Mouse (Mus musculus): ENCODE data around the gene Mylk2.
A peak's percentile ranks its signal among the peaks of the same experiment; 100 is the strongest.

Mylk2 gene

DNA sequence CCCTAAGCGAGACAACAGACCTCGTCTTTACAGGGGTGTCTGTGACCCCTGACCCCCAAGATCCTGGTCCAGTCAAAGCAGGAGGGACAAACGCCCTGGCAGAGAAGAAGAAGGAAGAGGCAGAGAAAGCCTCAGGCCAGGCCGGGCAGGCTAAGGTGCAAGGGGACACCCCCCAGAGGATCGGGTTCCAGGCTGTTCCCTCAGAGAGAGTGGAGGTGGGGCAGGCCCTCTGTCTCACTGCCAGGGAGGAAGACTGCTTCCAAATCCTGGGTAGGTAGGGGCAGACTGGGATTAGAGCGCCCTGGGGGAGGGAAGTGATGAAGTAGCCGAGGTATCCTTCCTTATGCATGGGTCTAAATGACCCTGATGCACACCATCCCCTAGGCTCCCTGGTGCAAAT is 2.3 kb downstream of the Mylk2 start:
- DNase-seq (ENCODE audit: extremely low read depth, low read depth) = no peak

- DNase-seq (ENCODE audit: extremely low read depth, low read depth) = peak; percentile 62
Measured at GRCm38 (mm10) chr2:152914310-152915120, 3.4 kb downstream of the Mylk2 start.

- no peak for DNase-seq (ENCODE audit: extremely low read depth, low read depth)
Measured at GRCm38 (mm10) chr2:152915453-152915852, 4.3 kb downstream of the Mylk2 start.

GRCm38 (mm10) chr2:152916111-152916510 is 5.0 kb downstream of the Mylk2 start:
- no peak for DNase-seq (ENCODE audit: extremely low read depth, low read depth)

DNA sequence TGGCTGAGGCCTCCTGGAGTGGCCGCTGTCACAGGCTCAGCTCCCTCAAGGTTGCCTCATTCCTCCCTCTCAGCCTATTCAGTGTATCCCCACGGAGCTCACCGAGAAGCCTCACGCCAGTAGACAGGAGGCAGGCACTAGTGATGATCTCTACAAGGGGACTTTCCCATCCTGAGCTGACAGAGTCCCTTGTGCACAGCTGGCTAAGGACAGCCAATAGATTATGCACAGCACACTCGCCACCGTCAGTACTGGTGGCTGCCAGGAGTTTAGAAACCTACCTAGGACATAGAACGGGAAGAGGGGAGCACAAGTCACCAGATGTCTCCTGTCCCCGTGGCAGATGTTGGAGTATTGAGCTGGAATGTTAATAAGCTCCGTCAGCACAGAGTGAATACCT is 6.5 kb downstream of the Mylk2 start:
- no peak for DNase-seq (ENCODE audit: extremely low read depth, low read depth)

GRCm38 (mm10) chr2:152922376-152922775 is 11.2 kb downstream of the Mylk2 start:
- no peak for DNase-seq (ENCODE audit: extremely low read depth, low read depth)

DNA sequence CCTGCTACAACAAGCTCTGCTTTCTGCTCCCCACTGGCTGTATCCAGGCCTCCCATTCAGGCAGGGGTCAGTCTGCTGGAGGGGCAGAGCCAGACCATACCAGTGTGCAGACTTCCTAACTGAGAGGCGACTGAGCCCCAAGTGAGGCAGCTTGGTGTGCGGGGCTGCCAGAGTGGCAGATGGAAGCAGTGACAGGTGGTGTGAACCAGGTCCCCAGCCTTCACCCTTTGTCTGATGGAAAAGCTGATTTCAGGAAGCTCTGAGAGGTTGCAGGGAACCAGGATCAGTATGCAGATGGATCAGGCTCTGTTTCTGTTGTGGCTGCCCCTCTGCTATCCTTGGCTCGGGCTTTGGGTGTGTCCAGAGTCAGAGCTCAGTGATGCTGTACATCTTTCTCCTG is 12.5 kb downstream of the Mylk2 start:
- DNase-seq (ENCODE audit: extremely low read depth, low read depth) = no peak

GRCm38 (mm10) chr2:152924128-152924527 is 13.0 kb downstream of the Mylk2 start:
- DNase-seq (ENCODE audit: extremely low read depth, low read depth) = peak; percentile 6

DNA sequence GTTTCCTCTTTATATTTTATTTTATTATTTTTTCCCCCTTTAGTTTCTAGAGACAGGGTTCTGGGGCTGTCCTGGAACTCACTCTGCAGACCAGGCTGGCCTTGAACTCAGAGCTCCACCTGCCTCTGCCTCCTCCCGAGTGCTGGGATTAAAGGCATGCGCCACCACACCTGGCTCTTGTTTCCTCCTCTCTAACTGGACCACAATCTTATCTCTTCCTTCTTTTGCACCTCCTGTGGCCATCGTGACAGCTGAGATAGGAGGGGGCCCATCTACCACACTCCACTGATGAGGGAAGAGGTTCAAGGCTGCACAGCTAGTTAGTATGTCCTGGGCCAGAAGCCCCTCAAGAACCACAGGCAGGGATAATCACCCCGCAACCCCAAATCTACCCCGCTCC is 13.4 kb downstream of the Mylk2 start:
- DNase-seq (ENCODE audit: extremely low read depth, low read depth) = no peak

- no peak for DNase-seq (ENCODE audit: extremely low read depth, low read depth)
Measured at GRCm38 (mm10) chr2:152925189-152925872, 14.2 kb downstream of the Mylk2 start.

GRCm38 (mm10) chr2:152926896-152927295 is 15.7 kb downstream of the Mylk2 start:
- no peak for DNase-seq (ENCODE audit: extremely low read depth, low read depth)

DNA sequence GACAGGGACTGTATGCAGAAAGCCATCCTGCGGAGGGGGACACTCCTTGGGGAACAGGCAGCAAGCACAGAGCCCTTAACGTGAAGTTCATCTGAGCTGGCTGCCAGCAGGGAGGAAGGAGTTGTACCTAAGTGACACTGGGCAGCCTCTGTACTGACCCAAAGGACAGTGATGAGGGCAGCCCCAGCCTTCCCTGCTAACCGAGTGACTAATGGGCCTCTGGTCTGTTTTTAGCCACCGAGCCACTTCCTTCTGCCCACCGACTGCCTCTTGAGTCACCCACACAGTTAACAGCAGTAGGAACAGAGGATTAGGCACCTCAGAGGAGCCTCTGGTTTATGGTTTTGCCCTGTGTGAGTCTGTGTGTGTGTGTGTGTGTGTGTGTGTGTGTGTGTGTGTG is 16.2 kb downstream of the Mylk2 start:
- no peak for DNase-seq (ENCODE audit: extremely low read depth, low read depth)

DNA sequence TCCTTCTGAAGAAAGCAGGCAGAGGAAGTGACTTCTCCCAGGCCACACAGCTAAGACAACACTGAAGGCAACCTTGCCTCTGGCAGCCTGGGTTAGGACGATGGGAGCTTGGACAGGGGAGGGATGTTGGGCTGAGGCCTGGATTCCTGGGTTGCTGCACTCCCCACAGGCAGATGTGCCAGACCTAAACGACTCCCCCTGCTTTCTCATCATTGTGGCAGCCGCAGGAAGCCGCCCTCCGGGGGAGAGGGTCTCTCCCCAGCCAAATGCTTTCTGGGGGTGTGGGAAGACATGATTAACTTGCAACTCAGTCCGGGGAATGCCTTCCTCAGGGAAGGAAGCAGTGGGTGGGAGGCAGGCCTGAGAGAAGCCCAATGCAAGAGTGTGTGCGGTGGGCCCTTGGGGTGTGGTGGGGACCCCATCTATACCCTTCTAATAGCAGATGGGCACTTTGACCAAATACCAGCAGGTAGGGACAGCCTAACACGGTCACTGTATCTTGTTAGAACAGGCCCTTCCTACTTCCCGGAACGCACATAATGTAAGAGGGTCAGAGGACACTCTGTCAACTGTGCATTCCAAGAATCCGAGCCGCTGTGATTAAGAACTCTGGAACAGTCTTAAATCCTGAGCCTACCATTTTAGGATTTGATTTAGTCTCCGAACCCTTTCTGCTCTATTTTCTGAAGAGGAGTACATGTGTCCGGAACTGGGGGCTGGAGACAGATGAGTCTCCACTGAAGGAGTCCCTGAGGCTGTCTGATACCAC is 17.3 kb downstream of the Mylk2 start:
- DNase-seq (ENCODE audit: extremely low read depth, low read depth) = no peak

DNA sequence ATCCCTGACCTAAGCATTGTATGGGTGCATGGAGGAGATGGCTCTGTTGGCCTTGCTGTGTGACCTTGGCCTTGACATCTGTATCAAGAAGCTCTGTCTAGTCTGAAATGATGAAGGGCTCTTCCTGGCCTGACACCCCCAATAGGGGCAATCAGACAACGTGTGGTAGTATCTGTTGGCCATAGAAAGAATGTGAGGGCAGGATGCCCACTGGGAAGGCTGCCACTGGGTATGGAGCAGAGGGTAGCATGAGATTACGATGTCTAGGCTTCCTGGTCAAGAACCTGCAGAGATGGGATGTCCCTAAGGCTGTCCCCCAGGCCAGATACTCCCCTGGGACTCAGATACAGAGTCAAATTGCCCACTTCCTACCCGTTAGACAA is 17.8 kb downstream of the Mylk2 start:
- no peak for DNase-seq (ENCODE audit: extremely low read depth, low read depth)

- no peak for DNase-seq (ENCODE audit: extremely low read depth, low read depth)
Measured at GRCm38 (mm10) chr2:152930276-152930675, 19.1 kb downstream of the Mylk2 start.

DNA sequence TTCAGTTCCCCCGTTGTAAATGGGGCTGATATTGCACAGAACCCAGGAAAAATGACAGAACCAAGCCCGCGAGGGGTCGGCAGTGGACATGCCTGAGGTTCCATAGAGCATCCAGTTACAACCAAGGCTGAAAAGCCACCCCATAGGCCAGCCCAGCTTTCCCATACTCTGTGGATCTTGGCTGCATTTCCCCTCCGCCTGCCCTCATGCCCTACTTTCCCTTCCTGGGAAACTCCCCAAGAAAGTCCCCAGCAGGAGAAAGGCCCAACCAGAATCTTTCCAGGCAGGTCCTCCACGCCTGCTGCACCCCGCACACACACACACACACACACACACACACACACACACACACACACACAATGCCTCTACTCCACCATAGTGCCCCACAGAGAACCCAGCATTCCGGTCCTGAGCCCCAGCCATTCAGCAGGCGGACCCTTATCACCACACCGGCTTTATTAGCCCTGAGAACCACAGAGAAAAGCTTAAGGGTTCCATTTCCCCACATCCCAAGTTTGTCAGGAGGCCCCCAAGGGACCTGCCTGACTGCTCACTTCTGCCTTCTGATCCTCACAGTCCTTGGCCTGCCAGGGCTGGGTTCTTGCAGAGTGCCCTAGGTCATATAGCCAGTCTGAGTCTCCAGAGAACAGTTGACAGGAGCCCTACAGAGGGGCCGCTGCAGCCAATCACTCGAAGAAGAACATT is 20.5 kb downstream of the Mylk2 start:
- no peak for DNase-seq (ENCODE audit: extremely low read depth, low read depth)

DNA sequence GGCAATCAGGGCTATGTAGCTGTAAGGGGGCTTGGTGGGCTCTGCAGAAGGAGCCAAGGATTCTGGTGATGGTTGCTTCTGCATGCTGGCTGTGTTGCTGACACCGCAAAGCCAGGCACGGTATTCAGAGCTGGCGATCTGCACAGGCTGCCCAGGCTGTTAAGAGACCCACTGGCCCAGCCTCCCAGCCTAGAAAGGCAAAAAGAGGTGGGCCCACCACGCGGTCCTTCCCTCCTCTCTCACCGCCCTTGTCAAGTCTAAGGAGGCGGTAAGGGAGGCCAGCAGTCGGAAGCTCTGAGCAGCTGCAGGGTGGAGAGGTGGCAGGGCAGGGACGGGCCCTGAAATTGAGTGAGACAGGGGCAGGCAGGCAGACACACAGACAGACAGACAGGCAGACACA is 21.9 kb downstream of the Mylk2 start, which contains the start of gene Foxs1:
Foxs1 (minus strand) TSS at position 161 of the 400 bp plus-strand sequence.
- no peak for DNase-seq (ENCODE audit: extremely low read depth, low read depth)

- DNase-seq (ENCODE audit: extremely low read depth, low read depth) = peak; percentile 26
Measured at GRCm38 (mm10) chr2:152933614-152934013, 22.5 kb downstream of the Mylk2 start.

- peak; percentile 29 for DNase-seq (ENCODE audit: extremely low read depth, low read depth)
Measured at GRCm38 (mm10) chr2:152939846-152940245, 28.7 kb downstream of the Mylk2 start.

DNA sequence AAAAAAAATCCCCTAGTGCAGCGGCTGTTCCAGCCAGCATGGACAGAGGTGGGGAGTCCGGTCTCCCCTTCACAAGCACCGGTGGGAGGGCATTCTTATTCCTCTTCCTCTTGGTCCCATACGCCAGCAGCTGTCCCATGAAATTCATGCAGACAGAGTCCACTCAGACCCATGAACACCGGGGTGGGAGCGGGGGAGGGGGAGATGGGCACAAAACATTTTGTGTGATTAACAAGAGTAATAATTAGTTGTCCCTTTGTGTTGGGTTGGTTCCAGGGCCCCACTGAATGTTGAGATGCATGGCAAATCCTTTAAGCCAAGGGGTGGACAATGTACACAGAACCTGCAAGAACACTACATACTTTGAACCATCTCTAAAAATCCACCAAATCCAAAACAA is 30.0 kb downstream of the Mylk2 start:
- no peak for DNase-seq (ENCODE audit: extremely low read depth, low read depth)

GRCm38 (mm10) chr2:152941776-152942175 is 30.6 kb downstream of the Mylk2 start:
- DNase-seq (ENCODE audit: extremely low read depth, low read depth) = no peak
